Mouse (Mus musculus): ENCODE data around the gene Dlg4. TPM values are rescaled to one million over a fixed set of nuclear protein-coding genes. Genes with fewer than 3 reads are reported as not detected.
A peak's percentile ranks its signal among the peaks of the same experiment; 100 is the strongest.

The Dlg4 gene
- polyA plus RNA-seq, 1 experiment from 2014 or later, result 4.7 TPM

DNA sequence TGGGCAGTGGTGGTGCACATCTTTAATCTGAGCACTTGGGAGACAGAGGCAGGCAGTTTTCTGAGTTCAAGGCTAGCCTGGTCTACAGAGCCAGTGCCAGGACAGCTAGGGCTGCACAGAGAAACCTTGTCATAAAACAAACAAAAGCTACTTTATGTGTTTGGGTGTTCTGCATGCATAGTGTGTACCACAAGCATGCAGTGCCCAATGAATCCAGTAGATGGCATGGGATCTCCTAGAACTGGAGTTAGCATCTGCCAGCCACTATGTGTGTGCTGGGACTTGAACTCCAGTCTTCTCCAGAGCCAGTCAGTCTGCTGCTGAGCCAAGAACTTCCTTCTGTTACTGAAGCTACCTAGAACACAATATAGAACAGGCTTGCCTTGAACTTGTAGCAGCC is 14.9 kb upstream of the Dlg4 start:
- Histone ChIP-seq H3K4me3 (ENCODE audit: low read length) (peak overlapping the region; percentile 75), H3K4me2 (ENCODE audit: low read depth, low read length) (peak overlapping the region; percentile 78), H3K9me3 (replicated peaks; ENCODE audit: control insufficient read depth, low read length) (no peaks in the 10 kb centered on the region), H3K4me1 (ENCODE audit: control insufficient read depth, insufficient read depth, low read length) (peaks cover 28% of the 10 kb centered on the region), H3K9ac (ENCODE audit: low read length) (no peak overlapping the region), H3K27me3 (ENCODE audit: control insufficient read depth, insufficient read depth, low read length) (no peaks in the 10 kb centered on the region), H3K36me3 (ENCODE audit: control insufficient read depth, insufficient read depth) (peaks cover 40% of the 10 kb centered on the region), H3K27ac (ENCODE audit: low read length) (no peak overlapping the region)
- no peak for ATAC-seq (replicated peaks; ENCODE audit: extremely low read depth, insufficient read depth, low FRiP score)

GRCm38 (mm10) chr11:70002471-70002870 is 14.3 kb upstream of the Dlg4 start:
- no peak overlapping the region for H3K4me3 ChIP-seq (ENCODE audit: low read length)
- no peaks in the 10 kb centered on the region for H3K27me3 ChIP-seq (ENCODE audit: control insufficient read depth, insufficient read depth, low read length)
- ATAC-seq (replicated peaks; ENCODE audit: extremely low read depth, insufficient read depth, low FRiP score), result no peak
- H3K4me2 ChIP-seq (ENCODE audit: low read depth, low read length), result peak overlapping the region; percentile 78; the same call in 1 of the 2 replicates
- WGBS, result 85% methylated on average over 2 of the region's 2 CpGs
- peaks cover 44% of the 10 kb centered on the region for H3K36me3 ChIP-seq (ENCODE audit: control insufficient read depth, insufficient read depth)
- peaks cover 26% of the 10 kb centered on the region for H3K4me1 ChIP-seq (ENCODE audit: control insufficient read depth, insufficient read depth, low read length)
- H3K9me3 ChIP-seq (replicated peaks; ENCODE audit: control insufficient read depth, low read length), result no peaks in the 10 kb centered on the region
- H3K9ac ChIP-seq (ENCODE audit: low read length), result no peak overlapping the region
- H3K27ac ChIP-seq (ENCODE audit: low read length), result no peak overlapping the region

- WGBS, result 67% methylated on average over 5 of the region's 5 CpGs
- no peak for ATAC-seq (replicated peaks; ENCODE audit: extremely low read depth, insufficient read depth, low FRiP score)
- Histone ChIP-seq H3K9ac (ENCODE audit: low read length) (no peak overlapping the region), H3K9me3 (replicated peaks; ENCODE audit: control insufficient read depth, low read length) (no peaks in the 10 kb centered on the region), H3K27me3 (ENCODE audit: control insufficient read depth, insufficient read depth, low read length) (no peaks in the 10 kb centered on the region), H3K4me3 (ENCODE audit: low read length) (no peak overlapping the region), H3K36me3 (ENCODE audit: control insufficient read depth, insufficient read depth) (peaks cover 52% of the 10 kb centered on the region), H3K4me1 (ENCODE audit: control insufficient read depth, insufficient read depth, low read length) (peaks cover 21% of the 10 kb centered on the region), H3K27ac (ENCODE audit: low read length) (no peak overlapping the region), H3K4me2 (ENCODE audit: low read depth, low read length) (no peak overlapping the region)
Observed at GRCm38 (mm10) chr11:70005521-70005920, 11.2 kb upstream of the Dlg4 start.

DNA sequence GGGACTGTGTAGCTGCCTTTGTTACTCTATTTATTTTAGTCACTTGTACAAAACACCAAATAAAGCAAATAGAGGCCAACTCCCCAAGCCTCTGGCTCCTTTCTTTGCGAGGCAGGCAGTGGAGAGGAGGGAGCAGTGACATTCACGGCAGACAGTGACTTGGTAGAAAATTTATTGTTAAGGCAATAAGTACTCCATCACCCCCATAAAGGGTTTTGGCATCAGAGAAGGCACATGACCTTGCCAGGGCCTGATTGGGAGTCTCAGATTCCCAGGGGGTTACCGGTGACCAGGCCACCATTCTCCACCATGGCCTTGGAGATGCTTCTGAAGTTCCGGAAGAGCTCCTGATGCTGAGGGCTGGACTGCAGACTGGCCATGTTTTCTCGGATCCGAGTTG is 6.7 kb upstream of the Dlg4 start:
- H3K9me3 ChIP-seq (replicated peaks; ENCODE audit: control insufficient read depth, low read length), result no peaks in the 10 kb centered on the region

DNA sequence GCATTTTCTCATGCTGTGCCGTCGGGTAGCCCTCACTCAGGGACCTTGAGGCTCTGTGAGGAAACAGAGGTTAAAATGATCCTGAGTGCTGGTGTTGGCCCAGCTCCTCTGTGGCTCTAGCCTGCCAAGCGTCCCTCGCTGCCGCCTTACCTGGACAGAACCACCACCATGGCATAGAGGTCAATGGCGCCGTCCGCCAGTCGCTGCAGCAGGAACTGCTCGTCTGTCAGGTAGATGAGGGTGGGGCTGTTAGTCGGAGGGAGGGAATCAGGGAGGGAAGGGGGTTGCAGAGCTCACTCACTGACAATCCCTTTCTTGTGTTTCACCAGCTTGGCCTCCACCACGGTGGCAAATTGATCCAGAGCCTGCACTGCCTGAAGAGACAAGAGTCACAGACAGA is 6.2 kb upstream of the Dlg4 start:
- Histone ChIP-seq H3K27ac (ENCODE audit: low read length) (no peak overlapping the region), H3K9me3 (replicated peaks; ENCODE audit: control insufficient read depth, low read length) (no peaks in the 10 kb centered on the region), H3K4me3 (ENCODE audit: low read length) (no peak overlapping the region), H3K9ac (ENCODE audit: low read length) (no peak overlapping the region), H3K36me3 (ENCODE audit: control insufficient read depth, insufficient read depth) (peaks cover 71% of the 10 kb centered on the region), H3K27me3 (ENCODE audit: control insufficient read depth, insufficient read depth, low read length) (no peaks in the 10 kb centered on the region), H3K4me1 (ENCODE audit: control insufficient read depth, insufficient read depth, low read length) (peaks cover 13% of the 10 kb centered on the region), H3K4me2 (ENCODE audit: low read depth, low read length) (no peak overlapping the region)
- ATAC-seq (replicated peaks; ENCODE audit: extremely low read depth, insufficient read depth, low FRiP score), result no peak
- 84% methylated on average over 12 of the region's 12 CpGs for WGBS

More for the DNA sequence above, 6.7 kb upstream of the Dlg4 start:
- Histone ChIP-seq H3K4me2 (ENCODE audit: low read depth, low read length) (no peak overlapping the region), H3K4me1 (ENCODE audit: control insufficient read depth, insufficient read depth, low read length) (peaks cover 10% of the 10 kb centered on the region), H3K9ac (ENCODE audit: low read length) (no peak overlapping the region), H3K36me3 (ENCODE audit: control insufficient read depth, insufficient read depth) (peaks cover 75% of the 10 kb centered on the region), H3K27ac (ENCODE audit: low read length) (no peak overlapping the region), H3K4me3 (ENCODE audit: low read length) (no peak overlapping the region), H3K27me3 (ENCODE audit: control insufficient read depth, insufficient read depth, low read length) (no peaks in the 10 kb centered on the region)
- WGBS, result 83% methylated on average over 6 of the region's 6 CpGs
- ATAC-seq (replicated peaks; ENCODE audit: extremely low read depth, insufficient read depth, low FRiP score), result no peak

DNA sequence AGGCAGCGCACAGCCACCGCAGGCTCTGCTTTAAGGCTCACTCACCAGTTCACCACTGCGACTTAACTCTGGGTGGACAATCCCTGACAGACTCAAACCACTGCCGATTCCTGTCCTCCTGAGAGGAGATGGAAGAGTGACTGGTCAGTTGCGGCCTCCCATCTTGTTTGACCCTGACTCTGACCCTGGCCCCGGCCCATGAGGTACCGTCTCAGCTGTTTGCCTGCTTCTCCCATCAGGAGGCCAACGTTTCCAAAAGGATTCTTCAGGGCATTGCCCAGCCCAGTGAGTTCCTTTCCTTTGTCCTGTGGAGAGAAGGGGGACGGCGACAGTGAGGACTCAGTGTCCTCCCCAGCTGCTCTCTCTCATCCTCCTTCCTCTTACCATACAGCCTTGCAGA is 5.8 kb upstream of the Dlg4 start:
- no peak for ATAC-seq (replicated peaks; ENCODE audit: extremely low read depth, insufficient read depth, low FRiP score)
- 89% methylated on average over 10 of the region's 10 CpGs for WGBS
- Histone ChIP-seq H3K4me2 (ENCODE audit: low read depth, low read length) (no peak overlapping the region), H3K4me3 (ENCODE audit: low read length) (no peak overlapping the region), H3K36me3 (ENCODE audit: control insufficient read depth, insufficient read depth) (peaks cover 68% of the 10 kb centered on the region), H3K27ac (ENCODE audit: low read length) (no peak overlapping the region), H3K9ac (ENCODE audit: low read length) (no peak overlapping the region), H3K9me3 (replicated peaks; ENCODE audit: control insufficient read depth, low read length) (no peaks in the 10 kb centered on the region), H3K4me1 (ENCODE audit: control insufficient read depth, insufficient read depth, low read length) (peaks cover 13% of the 10 kb centered on the region), H3K27me3 (ENCODE audit: control insufficient read depth, insufficient read depth, low read length) (no peaks in the 10 kb centered on the region)

- peaks cover 50% of the 10 kb centered on the region for H3K36me3 ChIP-seq (ENCODE audit: control insufficient read depth, insufficient read depth)
- no peak overlapping the region for H3K9ac ChIP-seq (ENCODE audit: low read length)
- 83% methylated on average over 9 of the region's 9 CpGs for WGBS
- H3K4me2 ChIP-seq (ENCODE audit: low read depth, low read length), result no peak overlapping the region
- H3K27ac ChIP-seq (ENCODE audit: low read length), result no peak overlapping the region
- H3K9me3 ChIP-seq (replicated peaks; ENCODE audit: control insufficient read depth, low read length), result no peaks in the 10 kb centered on the region
- no peak for ATAC-seq (replicated peaks; ENCODE audit: extremely low read depth, insufficient read depth, low FRiP score)
- peaks cover 20% of the 10 kb centered on the region for H3K4me1 ChIP-seq (ENCODE audit: control insufficient read depth, insufficient read depth, low read length)
- H3K4me3 ChIP-seq (ENCODE audit: low read length), result no peak overlapping the region
- H3K27me3 ChIP-seq (ENCODE audit: control insufficient read depth, insufficient read depth, low read length), result no peaks in the 10 kb centered on the region
Observed at GRCm38 (mm10) chr11:70012931-70013330, 3.8 kb upstream of the Dlg4 start.

DNA sequence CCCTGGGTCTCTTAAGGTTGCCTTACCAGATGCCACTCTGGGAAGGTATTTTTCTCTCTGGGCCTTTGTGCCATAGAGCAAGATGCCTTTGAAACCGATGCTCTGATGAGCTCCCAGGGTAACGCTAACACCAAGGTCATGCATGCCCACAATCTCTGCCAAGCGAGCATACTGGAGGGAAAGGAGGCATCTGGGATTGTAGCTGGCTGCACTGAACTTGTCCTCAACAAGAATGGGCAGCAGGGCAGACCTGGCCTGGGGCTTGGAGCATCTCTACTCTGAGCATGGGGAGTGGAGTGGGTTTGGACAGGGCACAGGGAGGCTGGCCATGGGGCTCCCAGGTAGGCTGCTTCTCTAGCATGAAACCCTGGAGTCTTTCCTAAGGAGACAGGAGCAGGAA is 3.3 kb upstream of the Dlg4 start:
- H3K27ac ChIP-seq (ENCODE audit: low read length), result no peak overlapping the region
- peaks cover 23% of the 10 kb centered on the region for H3K4me1 ChIP-seq (ENCODE audit: control insufficient read depth, insufficient read depth, low read length)
- H3K4me2 ChIP-seq (ENCODE audit: low read depth, low read length), result no peak overlapping the region
- WGBS, result 80% methylated on average over 3 of the region's 3 CpGs
- no peak for ATAC-seq (replicated peaks; ENCODE audit: extremely low read depth, insufficient read depth, low FRiP score)
- H3K27me3 ChIP-seq (ENCODE audit: control insufficient read depth, insufficient read depth, low read length), result no peaks in the 10 kb centered on the region
- H3K36me3 ChIP-seq (ENCODE audit: control insufficient read depth, insufficient read depth), result peaks cover 45% of the 10 kb centered on the region
- H3K9me3 ChIP-seq (replicated peaks; ENCODE audit: control insufficient read depth, low read length), result no peaks in the 10 kb centered on the region
- H3K9ac ChIP-seq (ENCODE audit: low read length), result no peak overlapping the region
- H3K4me3 ChIP-seq (ENCODE audit: low read length), result no peak overlapping the region

GRCm38 (mm10) chr11:70014051-70014450 is 2.7 kb upstream of the Dlg4 start:
- WGBS, result 52% methylated on average over 5 of the region's 5 CpGs
- H3K4me3 ChIP-seq (ENCODE audit: low read length), result peak overlapping the region; percentile 85
- peak overlapping the region; percentile 66 for H3K4me2 ChIP-seq (ENCODE audit: low read depth, low read length)
- peaks cover 39% of the 10 kb centered on the region for H3K36me3 ChIP-seq (ENCODE audit: control insufficient read depth, insufficient read depth)
- H3K27me3 ChIP-seq (ENCODE audit: control insufficient read depth, insufficient read depth, low read length), result no peaks in the 10 kb centered on the region
- peak overlapping the region; percentile 85 for H3K9ac ChIP-seq (ENCODE audit: low read length)
- H3K9me3 ChIP-seq (replicated peaks; ENCODE audit: control insufficient read depth, low read length), result no peaks in the 10 kb centered on the region
- H3K27ac ChIP-seq (ENCODE audit: low read length), result no peak overlapping the region
- H3K4me1 ChIP-seq (ENCODE audit: control insufficient read depth, insufficient read depth, low read length), result peaks cover 27% of the 10 kb centered on the region
- ATAC-seq (replicated peaks; ENCODE audit: extremely low read depth, insufficient read depth, low FRiP score), result no peak
